Mouse (Mus musculus) heart, postnatal 4 days (tissue): ENCODE measurements around the gene Ddx6. TPM values are rescaled to one million over a fixed set of nuclear protein-coding genes. Genes with fewer than 3 reads are reported as not detected.
A peak's percentile ranks its signal among the peaks of the same experiment; 100 is the strongest.
"Not testable (repeated sequence)": the region's sequence is repeated elsewhere in the genome, so short reads cannot be mapped to it uniquely, and the experiment has no call there.

Experiments used
- DNase-seq: peaks from one replicate; pipeline ENCODE4 v3.0.0; 2021
- total RNA-seq, 2 experiments: library from RNA; stranded (reverse); gene quantifications; 2 replicates each; pipeline ENCODE4 v1.2.3; 2021

The Ddx6 gene
- total RNA-seq: 100 to 1,000 TPM in 1 of 2 experiments, 10 to 100 TPM in 1; 99.8 to 101 TPM

GRCm38 (mm10) chr9:44604779-44605615 is at the start of gene Ddx6:
Gene Ddx6 (plus strand): TSS chr9:44604892.
- DNase-seq: peak; percentile 79

GRCm38 (mm10) chr9:44561597-44561996 is 43.1 kb upstream of the Ddx6 start, which contains the start of gene Cxcr5:
Gene Cxcr5 (minus strand): TSS chr9:44561877.
- DNase-seq: no peak

- no peak for DNase-seq
Measured at GRCm38 (mm10) chr9:44562936-44563335, 41.8 kb upstream of the Ddx6 start.

- no peak for DNase-seq
Measured at GRCm38 (mm10) chr9:44565367-44565766, 39.3 kb upstream of the Ddx6 start.

GRCm38 (mm10) chr9:44567338-44568082 is 37.2 kb upstream of the Ddx6 start:
- DNase-seq: peak; percentile 55

GRCm38 (mm10) chr9:44568083-44568455 is 36.6 kb upstream of the Ddx6 start:
- no peak for DNase-seq

GRCm38 (mm10) chr9:44570939-44571382 is 33.7 kb upstream of the Ddx6 start:
- no peak for DNase-seq

- no peak for DNase-seq
Measured at GRCm38 (mm10) chr9:44573306-44573705, 31.4 kb upstream of the Ddx6 start.

- DNase-seq: no peak
Measured at GRCm38 (mm10) chr9:44575095-44575494, 29.6 kb upstream of the Ddx6 start.

- not testable (repeated sequence) for DNase-seq
Measured at GRCm38 (mm10) chr9:44576046-44576445, 28.6 kb upstream of the Ddx6 start.

GRCm38 (mm10) chr9:44579392-44579791 is 25.3 kb upstream of the Ddx6 start:
- DNase-seq: peak; percentile 67

- no peak for DNase-seq
Measured at GRCm38 (mm10) chr9:44580085-44580484, 24.6 kb upstream of the Ddx6 start.

GRCm38 (mm10) chr9:44581423-44581822 is 23.3 kb upstream of the Ddx6 start:
- DNase-seq: no peak

- no peak for DNase-seq
Measured at GRCm38 (mm10) chr9:44582390-44582789, 22.3 kb upstream of the Ddx6 start.

GRCm38 (mm10) chr9:44586640-44587261 is 17.9 kb upstream of the Ddx6 start:
- DNase-seq: no peak

GRCm38 (mm10) chr9:44587262-44588160 is 17.2 kb upstream of the Ddx6 start:
- DNase-seq: no peak

GRCm38 (mm10) chr9:44588605-44589004 is 16.1 kb upstream of the Ddx6 start:
- no peak for DNase-seq

- no peak for DNase-seq
Measured at GRCm38 (mm10) chr9:44589095-44589494, 15.6 kb upstream of the Ddx6 start.

- no peak for DNase-seq
Measured at GRCm38 (mm10) chr9:44590969-44591368, 13.7 kb upstream of the Ddx6 start.

- no peak for DNase-seq
Measured at GRCm38 (mm10) chr9:44591595-44592188, 13.0 kb upstream of the Ddx6 start.

GRCm38 (mm10) chr9:44593221-44593620 is 11.5 kb upstream of the Ddx6 start:
- DNase-seq: no peak

- no peak for DNase-seq
Measured at GRCm38 (mm10) chr9:44593886-44594285, 10.8 kb upstream of the Ddx6 start.
